Mouse (Mus musculus): ENCODE measurements around the gene Bphl.

DNA sequence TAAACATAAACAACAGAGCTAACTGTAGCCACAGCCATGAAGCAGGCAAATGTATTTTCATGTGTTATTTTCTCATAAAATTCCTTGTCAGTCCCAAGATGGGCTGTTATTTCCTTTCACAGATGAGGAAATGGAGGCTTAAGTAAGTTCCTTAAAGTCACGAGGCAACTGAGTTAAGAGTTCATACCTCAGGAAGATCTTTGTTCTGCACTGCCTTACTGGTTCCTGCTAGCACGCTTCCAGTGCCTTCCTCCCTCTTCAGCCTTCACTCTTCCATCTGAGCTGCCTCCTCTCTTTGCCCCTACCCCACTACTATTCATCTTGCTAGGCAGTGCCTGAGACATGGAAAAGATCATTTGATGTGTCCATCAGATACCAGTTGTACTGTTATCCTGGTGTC lies 30.2 kb upstream of the Bphl start:
- TF ChIP-seq GATA1 (IDR thresholded peaks at IDR 0.05; ENCODE audit: borderline replicate concordance, low read length) (no peak), FLI1 (IDR thresholded peaks at IDR 0.05; ENCODE audit: low read length) (no peak)
